Mouse (Mus musculus): ENCODE data around the gene Sun2.
A peak's percentile ranks its signal among the peaks of the same experiment; 100 is the strongest.

Sun2 gene

DNA sequence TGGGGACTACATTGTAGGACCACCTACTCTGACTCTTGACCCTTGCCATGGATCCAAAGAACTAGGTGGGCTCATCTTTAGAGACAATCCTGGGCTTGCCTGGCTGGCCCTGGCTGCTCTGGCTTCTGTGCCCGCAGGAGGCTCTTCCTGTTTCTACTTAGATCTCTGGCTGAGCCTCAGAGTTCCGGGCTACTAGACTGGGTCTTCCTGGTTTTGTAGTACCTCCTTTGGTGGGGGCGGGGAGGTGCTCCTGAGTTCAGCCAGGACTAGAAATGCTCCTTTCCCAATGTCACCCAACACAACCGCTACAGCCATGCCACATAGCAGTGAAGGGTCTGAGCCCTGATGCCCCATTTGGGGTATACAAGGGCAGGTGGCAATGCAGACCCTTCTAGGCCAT is 21.5 kb downstream of the Sun2 start:
- DNase-seq = no peak

DNA sequence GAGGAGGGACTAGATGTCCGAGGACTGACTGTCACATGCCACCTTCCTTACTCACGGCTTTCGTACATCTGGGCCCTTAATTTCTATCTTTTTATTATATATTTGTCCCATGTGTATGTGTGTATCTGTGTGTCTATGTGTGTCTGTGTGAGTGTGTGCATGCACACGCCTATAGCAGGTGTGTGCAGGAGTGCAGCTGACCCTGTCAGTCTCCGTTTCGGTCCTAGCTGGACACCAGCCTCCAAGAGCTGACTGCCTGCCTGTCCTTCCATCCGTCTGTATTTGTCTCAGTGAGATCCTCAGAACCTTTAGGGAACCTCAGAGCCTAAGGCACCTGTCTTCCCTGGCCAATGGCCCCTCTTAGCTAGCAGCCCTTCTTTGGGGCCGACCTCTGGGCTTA is 22.1 kb downstream of the Sun2 start:
- no peak for DNase-seq

DNA sequence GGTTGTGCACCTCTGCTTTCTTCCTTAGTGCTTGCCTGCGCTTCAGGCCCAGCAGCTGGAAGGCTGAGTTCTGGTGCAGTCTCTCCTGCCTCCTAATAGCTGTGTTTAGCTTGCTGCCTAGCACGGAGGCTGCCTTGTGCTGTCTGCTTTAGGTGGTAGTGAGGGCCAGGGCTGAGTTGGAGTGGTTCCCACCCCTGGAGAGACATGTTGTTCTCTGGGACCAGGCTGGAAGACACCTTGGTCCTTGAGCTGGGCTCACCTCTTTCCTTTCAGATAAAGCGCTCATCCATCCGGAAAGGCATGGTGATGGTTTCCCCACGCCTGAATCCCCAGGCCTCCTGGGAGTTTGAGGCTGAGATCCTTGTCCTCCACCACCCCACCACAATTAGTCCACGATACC is 25.6 kb downstream of the Sun2 start:
- no peak for DNase-seq

DNA sequence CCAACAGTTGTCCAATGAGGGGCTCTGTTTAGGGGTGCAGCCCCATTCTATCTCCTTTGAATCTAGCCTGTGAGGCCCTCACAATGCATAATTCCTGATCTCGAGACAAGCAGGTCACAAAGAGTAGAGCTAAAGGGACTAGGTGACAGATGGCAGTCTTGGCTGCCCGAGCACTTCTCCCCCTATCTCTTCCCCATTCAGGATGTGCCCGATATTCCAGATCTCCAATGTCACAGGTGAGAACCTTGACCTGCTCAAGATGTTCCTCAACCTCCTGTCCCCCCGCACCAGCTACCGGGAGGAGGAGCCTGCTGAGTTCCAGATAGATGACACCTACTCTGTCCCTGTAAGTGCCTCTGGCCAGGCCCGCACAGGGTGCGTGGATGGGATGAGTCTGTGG is 26.7 kb downstream of the Sun2 start:
- no peak for DNase-seq

- DNase-seq = no peak
Measured at GRCm38 (mm10) chr15:79708229-79708822, 34.0 kb downstream of the Sun2 start.

- no peak for DNase-seq
Measured at GRCm38 (mm10) chr15:79706603-79707214, 35.6 kb downstream of the Sun2 start.

DNA sequence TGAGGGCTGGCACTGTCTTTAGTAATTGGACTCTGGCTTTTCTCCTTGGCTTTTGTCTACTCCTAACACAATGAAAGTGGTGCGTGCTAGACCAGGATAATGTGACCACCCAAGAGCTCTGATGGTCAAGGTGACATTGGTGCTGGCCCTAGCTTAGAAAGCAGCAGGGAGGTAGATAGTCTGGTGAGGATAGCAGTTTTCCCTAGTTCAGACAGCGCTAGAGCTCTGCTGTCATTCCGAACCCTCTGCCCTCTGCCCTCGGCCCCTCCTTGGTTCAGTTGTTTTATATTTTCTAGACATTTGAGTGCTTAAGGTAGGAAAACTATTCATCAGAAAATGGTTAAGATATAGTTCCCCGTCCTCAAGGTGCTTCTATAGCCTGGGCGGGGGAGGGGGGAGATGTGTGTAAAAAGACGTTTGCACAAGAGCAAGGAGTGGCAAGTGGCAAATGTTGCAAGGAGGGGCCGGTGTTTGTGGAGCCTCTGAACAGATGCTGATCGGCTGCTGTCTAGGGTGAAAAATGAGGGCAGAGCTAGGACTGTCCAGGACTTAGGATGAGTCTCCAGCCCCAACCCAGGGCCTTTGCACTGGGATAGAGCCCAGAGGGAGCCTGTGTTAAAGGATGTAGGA is 44.7 kb downstream of the Sun2 start:
- no peak for DNase-seq

GRCm38 (mm10) chr15:79697011-79697410 is 45.3 kb downstream of the Sun2 start:
- DNase-seq = peak; percentile 32

GRCm38 (mm10) chr15:79696508-79696907 is 45.8 kb downstream of the Sun2 start:
- no peak for DNase-seq

DNA sequence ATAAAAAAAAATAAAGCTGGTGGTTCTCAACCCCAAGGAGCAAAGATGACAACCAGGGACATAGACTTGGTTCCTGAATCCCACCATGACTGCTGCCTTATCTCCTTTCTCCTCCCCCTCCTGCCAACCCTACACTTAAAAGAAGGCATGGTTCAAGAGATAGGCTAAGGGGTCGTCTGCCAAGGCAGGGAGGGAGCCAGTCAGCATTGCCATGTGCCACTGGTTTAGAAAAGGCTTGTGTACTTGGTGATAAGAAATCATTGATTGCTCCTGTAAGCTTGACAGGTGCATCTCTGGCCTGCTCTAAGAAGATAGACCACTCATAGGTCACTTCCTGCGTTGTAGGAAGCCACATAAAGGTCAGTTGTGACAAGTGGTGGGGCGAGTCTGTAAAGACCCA is 46.8 kb downstream of the Sun2 start:
- no peak for DNase-seq

- DNase-seq = no peak
Measured at GRCm38 (mm10) chr15:79694512-79694911, 47.8 kb downstream of the Sun2 start.

- no peak for DNase-seq
Measured at GRCm38 (mm10) chr15:79693740-79694139, 48.6 kb downstream of the Sun2 start.

DNA sequence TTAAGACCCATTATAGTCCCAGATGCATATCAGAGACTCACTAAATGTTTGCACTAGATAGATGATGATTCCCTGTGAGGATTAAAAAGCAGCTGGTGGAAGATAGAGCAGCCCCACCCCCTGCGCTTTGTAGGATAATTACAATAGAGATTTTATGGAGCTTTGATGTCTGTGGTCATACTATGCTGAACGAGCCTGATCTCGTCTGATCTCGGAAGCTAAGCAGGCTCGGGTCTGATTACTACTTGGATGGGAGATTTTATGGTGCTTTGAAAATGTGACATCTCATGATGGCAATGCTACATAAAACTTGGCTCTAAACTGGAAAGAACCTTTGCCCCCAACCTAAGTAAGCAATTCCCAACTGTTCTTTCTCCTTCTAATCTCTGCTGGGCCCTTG is 50.0 kb downstream of the Sun2 start:
- DNase-seq = no peak

GRCm38 (mm10) chr15:79691023-79691508 is 51.3 kb downstream of the Sun2 start:
- DNase-seq = no peak

GRCm38 (mm10) chr15:79690426-79691022 is 51.8 kb downstream of the Sun2 start, which contains the start of gene Gtpbp1:
Gene Gtpbp1 (plus strand): TSS chr15:79690845.
- DNase-seq = peak; percentile 97

GRCm38 (mm10) chr15:79689662-79690425 is 52.5 kb downstream of the Sun2 start:
- no peak for DNase-seq

- no peak for DNase-seq
Measured at GRCm38 (mm10) chr15:79688268-79688956, 53.9 kb downstream of the Sun2 start.

DNA sequence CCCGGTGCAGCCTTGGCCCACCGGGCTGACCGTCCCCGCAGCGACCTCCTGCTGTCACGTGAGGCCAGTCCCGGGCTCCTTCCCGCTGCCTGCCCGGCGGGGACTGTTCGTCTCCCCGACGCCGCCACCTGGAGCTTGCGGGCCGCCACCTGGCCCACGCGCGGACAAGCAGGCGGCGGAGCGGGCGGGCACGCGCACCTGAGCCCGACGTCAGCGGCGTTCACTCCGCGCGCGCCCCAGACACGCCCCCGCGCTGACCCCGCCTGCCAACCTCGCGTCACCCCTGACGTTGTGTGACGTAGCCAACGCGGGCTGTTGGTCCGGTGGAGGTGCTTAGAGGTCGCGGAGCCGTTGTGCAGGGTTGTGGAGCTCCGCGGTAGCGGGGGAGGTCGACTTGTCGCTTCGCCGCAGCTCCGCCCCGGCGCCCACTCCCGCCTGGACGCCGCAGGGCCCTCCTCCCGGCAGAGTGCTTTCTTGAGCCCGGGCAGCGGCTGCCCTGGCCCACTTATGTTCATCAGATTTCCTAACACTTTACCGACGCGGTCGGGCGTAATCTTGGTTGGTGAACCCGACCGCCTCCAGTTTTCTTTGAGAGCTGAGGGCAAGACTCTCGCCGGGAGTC is 54.6 kb downstream of the Sun2 start, which contains the start of gene Josd1:
TSS of gene Josd1 (minus strand) at position 274 of the 622 bp plus-strand sequence.
- peak; percentile 97 for DNase-seq

- no peak for DNase-seq
Measured at GRCm38 (mm10) chr15:79687175-79687574, 55.2 kb downstream of the Sun2 start.

- no peak for DNase-seq
Measured at GRCm38 (mm10) chr15:79686046-79686869, 56.1 kb downstream of the Sun2 start.

DNA sequence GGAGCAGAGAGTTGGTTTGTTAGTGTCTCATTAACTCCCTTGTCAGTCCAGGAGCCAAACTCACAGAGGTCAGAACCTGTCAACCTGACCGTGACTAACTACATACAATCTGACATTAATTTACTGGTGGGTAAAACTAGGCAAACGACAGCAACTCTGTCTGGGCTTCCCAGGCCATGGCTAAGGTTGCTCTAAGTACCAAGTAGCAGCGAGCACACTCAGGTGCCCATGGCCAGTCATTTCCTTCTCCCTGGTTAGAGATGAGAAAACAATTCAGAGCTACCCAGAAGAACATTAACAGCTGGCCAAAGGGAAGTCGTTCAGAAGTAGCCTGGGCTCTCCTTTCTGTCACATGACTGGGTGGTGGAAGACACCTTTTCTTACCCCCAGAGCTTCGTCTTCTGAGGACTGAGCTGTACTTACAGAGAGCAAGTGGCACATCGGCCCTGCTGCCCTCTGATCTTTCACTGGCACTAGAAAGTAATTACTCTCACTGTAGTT is 57.1 kb downstream of the Sun2 start:
- DNase-seq = peak; percentile 43

Data from kidney, postnatal 10 days (tissue).